Mouse (Mus musculus): ENCODE results near the gene Lrrc36. TPM values are rescaled to one million over a fixed set of nuclear protein-coding genes. Genes with fewer than 3 reads are reported as not detected.

Lrrc36 gene
- polyA plus RNA-seq, 1 experiment from 2014 or later, result 0.13 TPM

DNA sequence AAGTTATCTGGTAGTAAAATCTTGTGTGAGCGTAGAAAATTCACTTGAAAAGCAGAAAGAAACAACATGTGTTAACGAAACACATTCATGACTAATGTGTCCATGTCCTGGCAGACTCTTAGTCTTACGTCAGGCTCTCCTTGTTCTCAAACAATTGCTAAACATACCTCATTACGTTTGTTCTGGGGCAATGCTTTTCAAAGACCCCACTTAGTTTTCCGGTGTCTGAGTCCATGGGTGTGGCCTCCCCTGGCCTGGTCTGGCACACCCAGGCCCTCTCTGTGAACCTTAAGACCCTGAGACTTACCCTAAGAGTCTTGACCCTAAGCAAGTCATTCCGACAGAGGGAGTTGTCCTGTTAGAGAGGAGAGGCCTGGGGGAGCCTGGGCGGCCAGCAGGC, 19.5 kb upstream of the Lrrc36 start:
- no peak overlapping the region for H3K9ac ChIP-seq
- H3K9me3 ChIP-seq (replicated peaks), result no peaks in the 10 kb centered on the region
- ATAC-seq (ENCODE audit: insufficient number of reproducible peaks, low FRiP score), result no peak
- 0 out of 2 replicates have a peak, but pooled peaks cover 7% of the 10 kb centered on the region for H3K4me1 ChIP-seq (replicated peaks)
- no peak overlapping the region for H3K4me2 ChIP-seq
- H3K27ac ChIP-seq (ENCODE audit: poor library complexity, severe bottlenecking), result no peak overlapping the region
- H3K27me3 ChIP-seq (replicated peaks), result peaks cover 17% of the 10 kb centered on the region
- H3K36me3 ChIP-seq, result no peaks in the 10 kb centered on the region
- WGBS, result 79% methylated on average over 7 of the region's 7 CpGs
- H3K4me3 ChIP-seq, result no peak overlapping the region

DNA sequence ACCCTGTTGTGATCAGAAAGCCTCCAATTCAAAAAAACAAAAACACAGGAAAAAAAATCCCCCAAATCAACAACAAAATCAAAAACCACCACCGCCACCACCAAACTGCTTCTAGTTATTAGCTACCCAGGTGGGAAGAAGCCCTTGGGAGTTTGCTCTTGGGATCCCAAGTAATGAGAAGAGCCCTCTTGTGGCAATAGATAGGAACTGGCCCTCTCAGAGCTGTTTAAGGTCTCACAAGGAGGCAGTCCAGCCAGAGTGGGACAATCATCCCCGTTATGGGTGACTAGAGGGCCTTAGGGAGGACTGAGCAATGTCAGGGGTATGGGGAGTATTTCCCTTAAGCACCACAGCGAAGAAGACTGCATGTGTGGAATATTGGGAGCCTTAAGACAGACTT, 15.6 kb upstream of the Lrrc36 start:
- Histone ChIP-seq H3K9ac (no peak overlapping the region), H3K4me3 (no peak overlapping the region), H3K27me3 (replicated peaks) (peaks cover 9% of the 10 kb centered on the region; the same call in 1 of the 2 replicates), H3K4me2 (no peak overlapping the region), H3K36me3 (no peaks in the 10 kb centered on the region), H3K4me1 (replicated peaks) (0 out of 2 replicates have a peak, but pooled peaks cover 6% of the 10 kb centered on the region), H3K9me3 (replicated peaks) (0 out of 2 replicates have a peak, but pooled peaks cover 6% of the 10 kb centered on the region), H3K27ac (ENCODE audit: poor library complexity, severe bottlenecking) (no peak overlapping the region)
- ATAC-seq (ENCODE audit: insufficient number of reproducible peaks, low FRiP score), result no peak
- WGBS, result 31% methylated on average over 3 of the region's 3 CpGs

DNA sequence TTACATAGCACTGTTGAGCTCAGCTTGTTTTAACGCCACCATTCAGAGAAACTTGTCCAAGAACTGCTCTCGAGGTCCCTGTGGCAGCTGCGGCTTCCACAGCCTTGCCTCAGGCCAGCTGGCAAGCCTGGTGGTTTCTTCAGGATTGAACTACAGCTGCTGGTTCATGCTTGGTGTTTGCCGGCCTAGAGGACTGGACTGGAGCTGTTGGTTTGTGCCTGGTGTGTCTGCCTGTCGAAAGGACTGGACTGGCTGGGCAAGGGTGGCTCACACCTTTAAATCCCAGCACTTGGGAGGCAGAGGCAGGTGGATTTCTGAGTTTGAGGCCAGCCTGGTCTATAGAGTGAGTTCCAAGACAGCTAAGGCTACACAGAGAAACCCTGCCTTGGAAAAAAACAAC, 13.4 kb upstream of the Lrrc36 start:
- 76% methylated on average over 5 of the region's 5 CpGs for WGBS
- H3K36me3 ChIP-seq, result no peaks in the 10 kb centered on the region
- H3K4me1 ChIP-seq (replicated peaks), result no peaks in the 10 kb centered on the region
- H3K4me2 ChIP-seq, result no peak overlapping the region
- no peak overlapping the region for H3K27ac ChIP-seq (ENCODE audit: poor library complexity, severe bottlenecking)
- H3K27me3 ChIP-seq (replicated peaks), result peaks cover 3% of the 10 kb centered on the region; the same call in 1 of the 2 replicates
- ATAC-seq (ENCODE audit: insufficient number of reproducible peaks, low FRiP score), result no peak
- 0 out of 2 replicates have a peak, but pooled peaks cover 6% of the 10 kb centered on the region for H3K9me3 ChIP-seq (replicated peaks)
- H3K4me3 ChIP-seq, result no peak overlapping the region
- H3K9ac ChIP-seq, result no peak overlapping the region

DNA sequence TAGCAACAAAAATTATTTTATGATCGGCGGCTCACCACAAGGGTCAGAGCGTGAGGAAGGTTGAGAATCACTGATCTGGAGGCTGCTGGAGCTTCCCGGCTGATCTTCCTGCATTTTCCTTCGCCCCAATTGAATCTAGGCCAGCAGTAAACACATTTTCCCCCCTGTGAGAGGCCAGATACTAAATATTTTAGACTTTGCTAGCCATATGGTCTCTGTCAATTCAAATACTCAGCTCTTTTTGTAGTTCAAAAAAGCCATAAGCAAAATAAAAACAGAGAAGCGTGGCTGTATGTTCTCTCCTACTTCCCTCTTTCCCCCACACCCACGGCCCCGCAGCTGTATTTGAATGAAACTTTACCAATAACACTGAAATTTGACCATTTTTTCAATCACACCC, 9.9 kb upstream of the Lrrc36 start:
- 0 out of 2 replicates have a peak, but pooled peaks cover 6% of the 10 kb centered on the region for H3K9me3 ChIP-seq (replicated peaks)
- no peak overlapping the region for H3K4me2 ChIP-seq
- no peak overlapping the region for H3K4me3 ChIP-seq
- ATAC-seq (ENCODE audit: insufficient number of reproducible peaks, low FRiP score), result no peak
- H3K4me1 ChIP-seq (replicated peaks), result no peaks in the 10 kb centered on the region
- H3K27me3 ChIP-seq (replicated peaks), result no peaks in the 10 kb centered on the region
- H3K9ac ChIP-seq, result no peak overlapping the region
- WGBS, result 87% methylated on average over 8 of the region's 8 CpGs
- no peak overlapping the region for H3K27ac ChIP-seq (ENCODE audit: poor library complexity, severe bottlenecking)
- no peaks in the 10 kb centered on the region for H3K36me3 ChIP-seq

DNA sequence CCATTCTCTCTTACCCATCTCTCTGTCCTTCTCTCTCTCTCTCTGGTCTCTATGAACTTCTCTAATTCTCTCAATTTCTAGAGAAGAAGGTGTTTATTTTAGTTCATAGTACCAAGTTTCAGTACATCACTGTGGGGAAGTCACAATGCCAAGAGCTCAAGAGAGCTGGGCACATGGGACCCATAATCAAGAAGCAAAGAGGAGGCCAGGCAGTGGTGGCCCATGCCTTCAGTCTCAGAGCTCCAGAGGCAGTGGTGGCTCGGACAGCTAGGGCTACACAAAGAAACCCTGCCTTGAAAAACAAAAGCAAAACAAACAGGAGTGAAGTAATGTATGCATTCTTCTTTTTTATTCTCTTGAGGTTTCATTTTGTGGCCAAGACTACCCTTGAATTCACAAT, 8.9 kb upstream of the Lrrc36 start:
- Histone ChIP-seq H3K36me3 (no peaks in the 10 kb centered on the region), H3K4me2 (no peak overlapping the region), H3K4me1 (replicated peaks) (no peaks in the 10 kb centered on the region), H3K4me3 (no peak overlapping the region), H3K27ac (ENCODE audit: poor library complexity, severe bottlenecking) (no peak overlapping the region), H3K9ac (no peak overlapping the region), H3K27me3 (replicated peaks) (no peaks in the 10 kb centered on the region), H3K9me3 (replicated peaks) (0 out of 2 replicates have a peak, but pooled peaks cover 6% of the 10 kb centered on the region)
- no peak for ATAC-seq (ENCODE audit: insufficient number of reproducible peaks, low FRiP score)
- 70% methylated on average over 1 of the region's 1 CpGs for WGBS

DNA sequence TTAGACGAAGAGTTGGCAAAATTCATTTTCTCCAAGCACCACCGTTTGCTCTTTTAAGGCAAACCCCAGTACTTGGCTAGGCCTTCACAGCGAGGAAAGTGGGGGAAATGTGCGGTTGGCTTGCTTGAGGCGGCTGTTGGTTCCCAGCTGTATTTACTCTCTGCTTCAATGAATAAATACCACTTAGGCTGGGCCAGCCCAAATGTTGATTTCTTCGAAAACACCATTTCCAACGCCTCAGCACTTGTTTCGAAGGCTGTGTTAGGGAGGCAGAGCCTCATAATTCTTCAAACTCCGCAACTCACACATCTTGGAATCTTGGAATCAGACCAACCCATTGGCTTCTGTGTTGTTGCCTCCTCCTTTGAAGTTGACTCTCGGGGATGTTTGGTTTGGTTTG, 7.0 kb upstream of the Lrrc36 start:
- no peaks in the 10 kb centered on the region for H3K4me1 ChIP-seq (replicated peaks)
- no peak overlapping the region for H3K27ac ChIP-seq (ENCODE audit: poor library complexity, severe bottlenecking)
- no peak for ATAC-seq (ENCODE audit: insufficient number of reproducible peaks, low FRiP score)
- H3K27me3 ChIP-seq (replicated peaks), result peaks cover 5% of the 10 kb centered on the region; the same call in 1 of the 2 replicates
- H3K4me2 ChIP-seq, result no peak overlapping the region
- no peaks in the 10 kb centered on the region for H3K36me3 ChIP-seq
- H3K4me3 ChIP-seq, result no peak overlapping the region
- 81% methylated on average over 10 of the region's 10 CpGs for WGBS
- no peaks in the 10 kb centered on the region for H3K9me3 ChIP-seq (replicated peaks)
- H3K9ac ChIP-seq, result no peak overlapping the region

DNA sequence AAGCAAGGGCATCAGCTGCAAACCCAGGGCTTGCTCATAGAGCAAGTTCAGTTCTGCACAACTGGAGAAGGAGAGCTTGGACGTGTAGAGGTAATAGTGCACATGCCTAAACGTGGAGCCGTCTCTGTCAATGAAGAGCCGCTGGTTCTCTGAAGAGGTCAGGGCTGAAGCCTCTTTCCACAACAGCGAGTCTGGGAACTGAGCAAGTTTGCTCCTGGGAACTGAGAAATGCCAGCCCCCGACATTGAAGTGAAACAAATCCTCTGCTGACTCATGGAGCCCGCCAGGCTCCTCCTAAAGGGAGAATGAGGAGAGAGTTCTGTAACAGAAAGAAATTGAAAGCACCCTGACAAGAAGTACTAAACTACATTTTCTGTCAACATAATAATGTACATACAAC, 5.0 kb upstream of the Lrrc36 start:
- 52% methylated on average over 7 of the region's 7 CpGs for WGBS
- H3K4me2 ChIP-seq, result no peak overlapping the region
- no peaks in the 10 kb centered on the region for H3K36me3 ChIP-seq
- no peak overlapping the region for H3K9ac ChIP-seq
- H3K4me3 ChIP-seq, result no peak overlapping the region
- H3K9me3 ChIP-seq (replicated peaks), result no peaks in the 10 kb centered on the region
- H3K27me3 ChIP-seq (replicated peaks), result peaks cover 19% of the 10 kb centered on the region
- ATAC-seq (ENCODE audit: insufficient number of reproducible peaks, low FRiP score), result no peak
- H3K27ac ChIP-seq (ENCODE audit: poor library complexity, severe bottlenecking), result no peak overlapping the region
- peaks cover 2% of the 10 kb centered on the region for H3K4me1 ChIP-seq (replicated peaks)

DNA sequence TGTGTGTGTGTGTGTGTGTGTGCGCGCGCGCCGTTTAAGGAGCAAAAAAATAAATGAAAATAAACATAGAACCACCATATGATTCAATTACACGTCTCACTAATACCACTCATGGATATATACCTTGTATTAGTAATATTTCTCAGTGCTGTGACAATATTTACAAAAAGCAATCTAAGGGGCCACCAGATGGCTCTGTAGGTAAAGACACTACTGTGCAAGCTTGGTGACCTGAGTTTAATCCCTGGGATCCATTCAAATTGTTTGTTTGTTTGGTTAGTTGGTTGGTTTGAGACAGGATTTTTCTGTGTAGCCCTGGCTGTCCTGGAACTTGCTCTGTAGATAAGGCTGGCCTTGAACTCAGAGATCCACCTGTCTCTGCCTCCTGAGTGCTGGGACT, 3.4 kb upstream of the Lrrc36 start:
- no peak overlapping the region for H3K9ac ChIP-seq
- no peak for ATAC-seq (ENCODE audit: insufficient number of reproducible peaks, low FRiP score)
- no peak overlapping the region for H3K4me3 ChIP-seq
- WGBS, result 93% methylated on average over 6 of the region's 6 CpGs
- H3K9me3 ChIP-seq (replicated peaks), result no peaks in the 10 kb centered on the region
- H3K4me2 ChIP-seq, result no peak overlapping the region
- H3K27me3 ChIP-seq (replicated peaks), result peaks cover 35% of the 10 kb centered on the region
- H3K4me1 ChIP-seq (replicated peaks), result peaks cover 7% of the 10 kb centered on the region
- no peak overlapping the region for H3K27ac ChIP-seq (ENCODE audit: poor library complexity, severe bottlenecking)
- H3K36me3 ChIP-seq, result no peaks in the 10 kb centered on the region

DNA sequence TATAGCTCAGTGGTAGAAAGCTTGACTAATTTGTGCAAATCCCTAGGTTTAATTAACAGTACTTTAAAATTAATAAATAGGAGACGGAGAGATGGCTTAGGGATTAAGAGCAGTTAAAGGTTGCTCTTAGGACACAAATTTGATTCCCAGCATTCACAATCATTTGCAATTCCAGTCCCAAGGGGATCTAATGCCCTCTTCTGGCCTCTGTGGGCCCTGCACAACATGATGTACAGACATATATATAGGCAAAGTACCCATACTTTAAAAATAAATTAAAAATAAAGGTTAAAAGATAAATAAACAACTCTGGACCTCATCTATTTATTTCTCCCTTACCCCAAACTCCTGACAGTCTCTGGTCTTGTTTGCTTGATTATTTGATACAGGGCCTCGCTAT, 5.6 kb downstream of the Lrrc36 start:
- Histone ChIP-seq H3K36me3 (no peaks in the 10 kb centered on the region), H3K4me3 (no peak overlapping the region), H3K27me3 (replicated peaks) (peaks cover 15% of the 10 kb centered on the region), H3K27ac (ENCODE audit: poor library complexity, severe bottlenecking) (no peak overlapping the region), H3K4me1 (replicated peaks) (no peaks in the 10 kb centered on the region), H3K9me3 (replicated peaks) (no peaks in the 10 kb centered on the region), H3K4me2 (no peak overlapping the region), H3K9ac (no peak overlapping the region)
- 73% methylated on average over 2 of the region's 2 CpGs for WGBS
- ATAC-seq (ENCODE audit: insufficient number of reproducible peaks, low FRiP score), result no peak

DNA sequence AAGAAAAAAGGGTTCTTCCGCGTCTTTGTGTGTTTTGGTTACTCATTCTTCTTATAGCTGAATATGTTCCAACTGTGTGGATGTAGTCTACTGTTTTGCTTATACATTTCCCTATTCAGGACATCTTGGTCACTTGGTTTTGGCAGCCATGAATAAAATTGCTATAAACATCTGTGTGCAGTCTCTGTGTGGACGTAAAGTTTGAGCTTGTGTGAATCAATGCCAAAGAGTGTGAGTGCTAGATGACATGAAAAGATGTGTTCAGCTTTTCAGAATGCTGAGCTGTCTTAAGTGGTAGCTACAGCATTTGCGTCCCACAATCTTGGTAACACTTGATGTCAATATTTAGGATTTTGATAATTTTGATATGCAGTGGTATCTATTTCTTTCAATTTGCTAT, 6.4 kb downstream of the Lrrc36 start:
- no peak for ATAC-seq (ENCODE audit: insufficient number of reproducible peaks, low FRiP score)
- no peak overlapping the region for H3K9ac ChIP-seq
- no peak overlapping the region for H3K27ac ChIP-seq (ENCODE audit: poor library complexity, severe bottlenecking)
- no peak overlapping the region for H3K4me2 ChIP-seq
- H3K27me3 ChIP-seq (replicated peaks), result peaks cover 7% of the 10 kb centered on the region
- no peaks in the 10 kb centered on the region for H3K9me3 ChIP-seq (replicated peaks)
- WGBS, result 88% methylated on average over 4 of the region's 4 CpGs
- no peak overlapping the region for H3K4me3 ChIP-seq
- no peaks in the 10 kb centered on the region for H3K36me3 ChIP-seq
- no peaks in the 10 kb centered on the region for H3K4me1 ChIP-seq (replicated peaks)

DNA sequence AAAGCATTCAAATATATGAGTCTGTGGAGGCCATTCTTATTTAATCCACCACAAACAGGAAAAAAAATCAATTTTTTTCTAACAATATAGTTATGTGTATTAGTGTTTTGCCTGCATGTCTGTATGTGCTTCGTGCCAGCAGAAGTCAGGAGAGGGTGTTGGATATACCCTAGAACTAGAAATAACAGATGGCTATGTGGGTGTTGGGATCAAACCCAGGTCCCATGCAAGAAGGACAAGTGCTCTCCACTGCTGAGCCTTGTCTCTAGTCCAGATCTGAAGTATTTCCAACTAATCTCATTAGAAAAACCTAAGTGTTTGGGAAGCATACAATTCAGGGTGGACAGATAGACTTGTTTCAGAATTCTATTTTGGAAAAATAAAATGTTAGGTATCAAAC, 8.6 kb downstream of the Lrrc36 start:
- no peak for ATAC-seq (ENCODE audit: insufficient number of reproducible peaks, low FRiP score)
- 54% methylated on average over 1 of the region's 1 CpGs for WGBS

DNA sequence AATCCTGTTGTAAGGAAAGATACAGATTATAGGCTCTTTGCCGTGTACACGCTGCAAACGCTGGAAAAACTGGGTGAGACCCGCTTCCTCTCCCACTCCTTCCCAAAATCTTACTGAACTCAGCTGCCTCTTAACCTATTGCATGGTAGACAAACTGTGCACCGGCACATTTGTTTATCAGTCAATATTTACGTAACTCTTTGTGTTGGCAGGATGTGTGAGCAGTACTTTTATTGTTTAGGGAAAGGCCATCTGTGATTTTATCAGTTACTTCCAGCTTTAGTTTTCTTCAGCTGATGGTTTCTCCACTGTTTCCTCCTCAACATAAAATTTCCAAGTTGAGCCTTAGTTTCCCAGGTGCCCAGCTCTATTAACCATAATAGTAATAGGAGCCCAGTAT, 13.5 kb downstream of the Lrrc36 start:
- no peak for ATAC-seq (ENCODE audit: insufficient number of reproducible peaks, low FRiP score)
- H3K27ac ChIP-seq (ENCODE audit: poor library complexity, severe bottlenecking), result no peak overlapping the region
- no peak overlapping the region for H3K4me2 ChIP-seq
- no peaks in the 10 kb centered on the region for H3K9me3 ChIP-seq (replicated peaks)
- no peaks in the 10 kb centered on the region for H3K36me3 ChIP-seq
- no peak overlapping the region for H3K4me3 ChIP-seq
- H3K27me3 ChIP-seq (replicated peaks), result 0 out of 2 replicates have a peak, but pooled peaks cover 3% of the 10 kb centered on the region
- 66% methylated on average over 6 of the region's 6 CpGs for WGBS
- H3K4me1 ChIP-seq (replicated peaks), result no peaks in the 10 kb centered on the region
- H3K9ac ChIP-seq, result no peak overlapping the region

More for the DNA sequence above, 8.6 kb downstream of the Lrrc36 start:
- 0 out of 2 replicates have a peak, but pooled peaks cover 3% of the 10 kb centered on the region for H3K27me3 ChIP-seq (replicated peaks)
- no peaks in the 10 kb centered on the region for H3K36me3 ChIP-seq
- H3K4me2 ChIP-seq, result no peak overlapping the region
- no peak overlapping the region for H3K4me3 ChIP-seq
- no peak overlapping the region for H3K27ac ChIP-seq (ENCODE audit: poor library complexity, severe bottlenecking)
- H3K4me1 ChIP-seq (replicated peaks), result no peaks in the 10 kb centered on the region
- no peaks in the 10 kb centered on the region for H3K9me3 ChIP-seq (replicated peaks)
- no peak overlapping the region for H3K9ac ChIP-seq
